Mouse (Mus musculus): ENCODE results near the gene Prmt7.

Gene Prmt7

GRCm38 (mm10) chr8:106226589-106226988, 15.9 kb downstream of the Prmt7 start:
- peak; percentile 45 for DNase-seq

DNA sequence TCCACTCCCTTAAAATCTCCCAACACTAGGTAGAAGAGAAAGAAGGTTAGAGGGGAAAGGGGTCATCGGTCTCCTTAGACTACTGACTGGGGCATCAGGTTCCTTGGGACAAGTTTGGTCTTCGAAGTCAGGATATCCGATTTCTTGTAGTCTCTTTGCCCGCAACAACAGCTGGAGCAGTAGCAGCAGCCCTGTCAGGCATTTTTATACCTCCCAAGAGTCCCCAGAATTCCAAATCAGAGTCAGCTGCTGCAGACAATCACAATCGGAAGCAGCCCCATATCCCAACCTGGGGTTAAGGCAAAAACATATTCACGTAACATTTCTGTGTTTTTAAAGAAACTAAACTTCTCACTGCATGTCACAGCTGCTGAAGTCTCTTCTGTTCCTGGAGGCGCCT, 20.8 kb downstream of the Prmt7 start:
- no peak for DNase-seq

DNA sequence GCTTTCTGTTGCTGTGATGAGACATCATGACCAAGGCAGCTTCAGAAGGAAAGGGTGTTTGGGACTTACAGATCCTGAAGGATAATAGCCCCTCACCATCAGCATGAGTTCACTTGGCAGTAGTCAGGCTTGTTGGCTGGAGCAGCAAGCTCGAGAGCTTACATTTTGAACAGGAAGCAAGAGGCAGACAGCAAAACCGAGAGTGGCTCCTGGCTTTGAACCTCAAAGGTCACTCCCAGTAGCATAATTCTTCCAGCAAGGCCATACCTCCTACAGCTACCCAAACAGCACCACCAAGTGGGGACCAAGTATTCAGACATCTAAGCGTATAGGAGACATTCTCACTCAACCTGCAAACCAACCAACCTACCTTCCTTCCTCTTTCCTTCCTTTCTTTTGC, 22.0 kb downstream of the Prmt7 start:
- no peak for DNase-seq

DNA sequence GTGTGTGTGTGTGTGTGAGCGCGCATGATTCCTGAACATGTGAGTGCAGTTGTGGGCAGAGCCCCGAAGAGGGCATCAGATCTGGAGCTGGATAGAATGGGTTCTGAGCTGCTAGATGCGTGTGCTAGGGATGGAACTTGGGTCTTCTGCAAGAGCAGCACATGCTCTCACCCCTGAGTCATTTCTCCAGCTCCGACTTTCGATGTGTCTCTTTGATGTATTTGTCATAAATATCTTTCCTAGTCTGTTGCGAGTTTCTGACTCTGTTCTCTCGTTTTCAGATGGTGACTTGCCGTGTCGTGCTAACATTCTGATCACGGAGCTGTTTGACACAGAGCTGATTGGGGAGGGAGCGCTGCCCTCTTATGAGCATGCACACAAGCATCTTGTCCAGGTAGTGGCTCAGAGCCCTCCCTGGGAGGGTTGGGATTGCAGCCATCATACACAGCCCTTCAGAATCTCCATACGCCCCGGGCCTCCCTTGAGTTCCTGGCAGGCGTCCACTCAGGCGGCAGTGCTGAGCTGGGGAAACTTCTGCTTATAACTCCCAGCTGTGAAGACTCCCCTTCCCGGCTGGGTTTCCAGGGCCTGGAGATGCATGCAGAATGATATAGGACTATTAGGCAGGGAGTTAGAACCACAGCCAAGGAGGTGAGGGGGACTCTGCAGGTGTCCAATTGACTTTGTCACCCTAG, 24.0 kb downstream of the Prmt7 start:
- DNase-seq = no peak

- DNase-seq = no peak
These were observed 26.4 kb downstream of the Prmt7 start for GRCm38 (mm10) chr8:106237106-106237505.

GRCm38 (mm10) chr8:106250186-106250585, 39.5 kb downstream of the Prmt7 start:
- no peak for DNase-seq

DNA sequence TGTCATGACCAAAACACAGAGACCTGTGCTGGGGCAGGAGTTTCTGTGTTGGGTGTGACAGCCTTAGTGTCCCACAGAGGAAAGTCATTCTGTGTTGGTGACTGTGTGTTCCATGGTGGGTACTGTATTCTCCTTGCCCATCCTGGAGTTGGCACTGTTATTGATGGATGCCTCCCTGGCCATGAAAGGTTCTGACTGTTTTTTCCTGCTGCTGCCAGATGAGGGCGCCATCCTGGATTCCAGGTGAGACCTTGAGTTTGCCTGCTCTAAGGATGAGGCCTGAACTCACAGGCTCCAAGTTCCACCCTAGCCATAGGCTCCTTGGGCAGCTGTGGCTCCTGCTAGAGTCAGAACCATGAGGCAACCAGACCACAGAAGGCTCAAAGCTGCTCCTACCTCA, 47.4 kb downstream of the Prmt7 start:
- no peak for DNase-seq

DNA sequence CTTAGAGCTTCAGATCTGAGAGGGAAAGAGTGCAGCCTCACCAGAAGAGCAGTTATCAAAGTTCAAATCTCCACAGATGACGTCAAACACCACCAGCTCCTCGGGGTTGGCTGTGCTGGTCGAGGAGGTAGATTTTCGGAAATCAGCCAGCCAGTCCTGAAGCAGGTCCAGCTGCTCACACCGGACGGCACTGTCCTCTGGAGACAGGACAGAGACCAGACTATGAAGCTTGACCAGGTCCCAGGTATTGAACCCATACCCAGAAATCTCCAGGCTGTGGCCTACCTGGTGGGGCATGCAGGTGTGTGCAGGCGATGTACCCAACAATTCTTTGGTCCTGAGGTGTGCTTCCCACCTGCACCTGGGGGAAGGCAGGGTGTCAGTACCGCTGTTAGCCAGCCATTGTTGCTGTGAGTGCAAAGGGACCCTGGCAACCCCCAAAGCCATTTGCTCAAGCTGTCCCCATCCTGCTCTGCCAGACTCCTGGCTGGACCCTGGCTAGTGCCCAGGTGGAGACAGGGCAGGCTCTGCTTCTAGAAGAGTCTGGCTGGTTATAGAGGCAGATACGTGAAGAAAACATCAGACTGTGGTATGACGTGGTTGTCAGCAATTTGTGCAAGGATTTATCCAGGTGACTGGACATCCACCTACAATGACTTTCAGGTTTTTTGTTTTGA, 49.0 kb downstream of the Prmt7 start:
- DNase-seq = peak; percentile 54

DNA sequence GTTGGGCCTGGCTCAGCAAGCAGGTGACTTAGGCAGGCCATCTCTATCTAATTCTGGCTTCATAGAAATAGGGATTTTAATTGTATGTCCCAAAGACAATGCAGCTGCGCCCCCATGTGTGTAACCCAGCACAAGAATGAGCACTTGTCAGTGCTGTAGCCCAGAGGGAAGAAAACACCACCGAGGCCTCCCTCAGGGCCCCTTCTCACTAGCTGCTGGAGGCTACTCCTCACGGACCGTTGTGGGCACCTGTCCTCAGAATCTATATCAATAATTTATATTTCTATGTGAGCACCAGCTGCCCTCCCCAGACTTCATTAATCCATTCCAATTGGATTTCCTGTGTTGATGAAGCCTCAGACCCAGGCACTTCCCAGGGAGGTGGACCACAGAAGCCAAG, 50.2 kb downstream of the Prmt7 start:
- no peak for DNase-seq

DNA sequence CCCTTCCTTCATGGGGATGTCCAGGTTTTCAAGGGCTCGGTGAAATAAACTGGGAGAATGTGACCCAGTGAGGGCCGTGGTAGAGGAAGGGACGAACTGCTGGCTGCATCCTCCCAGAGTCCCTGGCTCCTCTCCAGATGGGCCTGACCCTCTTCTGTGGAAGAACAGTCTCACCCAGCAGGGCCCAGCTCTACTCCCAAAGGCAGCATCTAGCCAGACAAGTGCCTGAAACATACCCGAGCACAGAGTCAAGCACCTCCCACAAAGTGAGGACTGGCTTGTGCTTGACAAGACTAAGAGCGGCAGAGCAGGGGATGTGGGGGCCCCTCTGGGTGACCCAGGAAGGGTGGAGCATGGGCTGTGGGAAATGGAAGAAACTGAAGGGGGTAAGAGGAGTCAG, 51.6 kb downstream of the Prmt7 start:
- DNase-seq = no peak

GRCm38 (mm10) chr8:106263928-106264327, 53.2 kb downstream of the Prmt7 start:
- no peak for DNase-seq

DNA sequence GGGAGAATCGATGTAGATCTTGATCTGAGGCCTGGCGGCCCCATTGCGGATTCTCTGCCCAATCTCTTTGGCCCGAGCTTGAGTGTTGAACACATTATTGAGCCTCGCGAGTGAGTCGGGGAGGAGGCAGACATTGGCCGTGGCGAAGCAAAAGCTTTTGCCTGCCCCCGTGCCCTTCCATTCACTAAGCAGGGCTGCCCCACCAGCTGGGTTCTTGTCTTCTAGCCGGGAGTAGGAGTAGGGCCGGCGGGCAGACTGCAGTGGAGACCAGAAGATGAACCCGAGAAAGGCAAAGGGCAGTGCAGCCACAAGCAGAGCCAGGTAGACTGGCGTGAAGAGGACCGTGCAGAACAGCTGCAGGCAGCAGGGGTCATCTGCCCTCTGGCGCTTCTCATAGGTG, 54.7 kb downstream of the Prmt7 start:
- no peak for DNase-seq

DNA sequence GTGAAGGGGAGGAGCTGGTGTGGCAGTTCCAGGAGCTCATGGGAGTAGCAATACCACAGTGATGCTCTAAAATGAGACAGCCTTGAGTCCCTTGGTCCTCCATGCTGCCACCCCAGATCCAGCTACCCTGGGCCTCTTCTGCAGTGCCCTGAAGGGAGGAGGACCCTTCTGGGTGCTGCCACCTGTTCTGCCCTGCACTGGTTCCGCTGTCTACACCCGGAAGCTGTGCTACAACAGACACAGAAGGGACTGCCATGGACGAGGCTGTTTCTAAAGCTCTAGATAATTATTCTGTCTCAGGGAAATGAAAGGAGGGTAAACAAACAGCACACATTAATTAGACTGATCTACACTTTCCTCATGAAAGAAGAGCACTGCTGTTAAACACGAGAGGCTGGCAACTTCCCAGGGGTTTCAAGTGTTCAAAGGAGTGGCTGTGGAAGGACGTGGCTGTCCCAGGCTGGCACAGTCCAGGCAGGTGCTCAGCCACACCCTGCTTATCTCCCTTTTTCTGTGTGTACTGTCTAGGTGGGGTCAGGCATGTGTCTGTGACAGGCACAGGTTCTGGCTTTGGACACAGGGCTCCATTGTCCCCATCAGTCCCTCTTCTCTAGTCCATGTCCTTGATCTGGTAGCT, 58.1 kb downstream of the Prmt7 start:
- no peak for DNase-seq

DNA sequence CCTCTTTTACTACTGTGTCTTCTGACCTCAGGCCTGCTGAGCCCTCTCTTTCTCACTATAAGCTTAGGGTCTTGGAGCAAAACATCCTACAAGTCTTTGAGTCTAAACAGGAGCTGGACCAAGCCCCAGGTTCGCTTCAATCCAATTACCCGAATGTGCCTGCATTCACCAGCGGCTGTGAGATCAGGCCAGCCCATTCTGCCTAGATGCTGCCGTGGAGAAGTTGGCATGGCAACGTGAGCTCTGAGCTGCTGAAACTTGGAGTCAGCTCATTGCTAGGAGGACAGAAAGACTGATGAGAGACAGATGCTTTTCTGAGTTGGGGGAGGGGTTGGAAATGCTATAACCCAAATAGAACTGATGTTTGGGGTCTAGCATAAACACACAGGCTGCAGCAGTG, 60.1 kb downstream of the Prmt7 start:
- DNase-seq = no peak

- no peak for DNase-seq
These were observed 60.6 kb downstream of the Prmt7 start for GRCm38 (mm10) chr8:106271378-106271777.

DNA sequence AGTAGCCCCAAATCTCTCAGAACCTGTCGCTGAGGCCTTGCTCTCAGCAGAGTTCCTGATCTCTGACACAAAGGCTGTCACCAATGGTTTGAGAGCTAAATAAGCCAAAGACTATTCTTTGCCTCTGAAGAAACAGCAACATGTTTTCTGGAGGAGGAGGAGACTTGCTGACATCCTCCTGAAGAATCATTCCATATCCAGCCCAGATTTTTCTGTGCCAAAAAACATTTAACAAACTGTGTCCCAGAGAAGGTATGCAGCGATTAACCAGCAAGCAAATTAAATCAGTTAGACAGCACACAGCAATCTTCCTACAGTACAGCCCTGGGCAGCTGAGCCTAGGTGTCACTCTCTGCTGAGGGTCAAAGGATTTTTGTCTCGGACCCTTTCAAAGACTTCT, 62.7 kb downstream of the Prmt7 start:
- DNase-seq = no peak

DNA sequence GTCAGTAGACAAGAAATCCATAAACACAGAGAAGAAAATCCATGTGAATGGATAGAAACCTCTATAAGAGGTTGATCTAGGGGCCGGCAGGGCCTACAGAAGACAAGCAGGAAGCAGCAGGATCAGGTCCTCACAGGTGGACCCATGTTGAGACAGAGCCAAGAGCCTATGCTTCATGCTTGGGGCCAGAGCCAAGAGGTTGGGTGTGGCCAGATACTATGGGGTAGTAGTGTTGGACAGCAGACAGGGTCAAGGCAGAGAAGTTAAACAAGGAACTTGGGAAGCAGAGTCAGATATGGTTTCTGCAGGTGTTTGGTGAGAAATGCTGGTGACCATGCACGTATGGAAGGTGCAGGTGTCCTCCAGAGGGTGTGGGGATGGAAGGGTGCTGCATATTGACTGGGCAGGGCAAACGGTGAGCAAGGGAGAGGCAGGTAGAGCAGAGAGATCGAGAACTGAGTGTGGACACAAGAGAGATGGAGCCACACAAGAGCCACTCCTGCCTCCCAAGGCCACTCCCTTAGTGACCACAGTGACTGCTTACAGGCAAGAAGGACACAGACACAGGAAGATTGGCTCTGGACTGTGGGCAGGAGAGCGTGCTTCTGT, 66.1 kb downstream of the Prmt7 start:
- no peak for DNase-seq

DNA sequence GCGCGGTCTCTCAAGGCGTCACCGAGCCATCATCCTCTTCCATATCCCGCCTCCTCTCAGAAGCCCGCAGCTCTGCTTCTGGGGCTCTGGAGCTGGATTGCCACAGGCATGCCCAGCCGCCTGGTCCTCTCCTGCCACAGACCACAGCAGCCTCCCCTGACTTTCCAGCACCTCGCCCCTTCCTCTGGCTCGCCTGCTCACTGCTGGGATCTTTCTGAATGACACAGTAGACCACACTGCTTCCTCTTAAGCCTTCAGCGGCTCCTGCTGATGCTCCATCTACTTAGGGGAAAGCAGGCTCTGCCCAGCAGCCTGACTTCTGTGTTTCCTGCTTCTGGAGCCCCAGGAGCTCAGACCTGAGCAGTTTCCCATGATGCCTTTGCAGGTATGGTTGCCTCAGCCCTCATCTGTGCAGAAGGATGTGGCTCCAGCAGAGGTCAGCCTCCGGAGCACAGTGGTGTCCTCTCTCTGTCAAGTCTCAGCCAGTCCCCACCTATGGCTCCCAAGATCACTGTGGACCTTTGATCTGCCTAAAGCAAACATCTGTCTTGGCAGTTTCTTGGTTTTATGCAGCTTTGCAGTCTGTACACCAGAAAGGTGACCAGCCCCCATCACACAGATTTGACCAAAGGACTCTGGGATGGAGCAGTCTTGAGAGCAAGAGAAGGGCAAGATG, 67.8 kb downstream of the Prmt7 start:
- no peak for DNase-seq

- no peak for DNase-seq
These were observed 69.4 kb downstream of the Prmt7 start for GRCm38 (mm10) chr8:106280154-106280553.

DNA sequence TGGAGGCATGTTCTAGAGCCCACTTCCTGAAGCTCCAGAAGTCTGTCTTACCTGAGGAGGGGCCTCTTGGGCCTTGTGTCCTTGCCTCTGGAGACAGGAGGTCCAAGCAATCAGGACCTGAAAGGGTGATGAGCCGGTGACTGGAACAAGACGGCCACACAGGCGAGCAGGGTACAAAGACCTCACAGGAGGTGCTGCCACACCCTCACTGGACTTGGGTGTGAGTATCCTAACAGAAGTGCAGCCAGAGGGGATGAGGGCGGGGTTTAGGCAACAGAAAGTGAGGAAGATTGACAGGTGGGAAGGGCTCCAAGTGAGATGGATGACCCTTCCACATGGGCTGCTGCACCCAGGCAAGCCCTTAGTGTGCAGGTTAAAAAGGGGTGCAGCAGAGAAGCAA, 70.1 kb downstream of the Prmt7 start:
- no peak for DNase-seq

GRCm38 (mm10) chr8:106287445-106287844, 76.7 kb downstream of the Prmt7 start:
- DNase-seq = no peak

- no peak for DNase-seq
These were observed 78.0 kb downstream of the Prmt7 start for GRCm38 (mm10) chr8:106288732-106289131.

GRCm38 (mm10) chr8:106289464-106289863, 78.7 kb downstream of the Prmt7 start:
- no peak for DNase-seq

All from cerebellum, adult 11 months (tissue).